Mouse (Mus musculus) T-helper 17 cell (primary cell): Measurements from ENCODE around the gene Rnf10.

Source experiments
- in situ Hi-C, 2 experiments: fragments of 300-600 bp; cut with MboI, MseI; formaldehyde crosslinking; loops; 1 replicate in 1 of 2; 2 replicates in 1 of 2; pipeline ENCODE4 v1.15.1; 2025; ENCODE audit warnings: high pct_unique_total_duplicates in 2 of 2

Rnf10 gene

GRCm38 (mm10) chr5:115278053-115278452, 5.4 kb upstream of the Rnf10 start:
- in situ Hi-C loops = no loop called here

- in situ Hi-C loops = no loop called here
These were observed 3.3 kb upstream of the Rnf10 start for GRCm38 (mm10) chr5:115275998-115276397.

- in situ Hi-C loops = no loop called here
These were observed 2.1 kb upstream of the Rnf10 start for GRCm38 (mm10) chr5:115274771-115275170.

- in situ Hi-C loops = no loop called here
These were observed 1.7 kb upstream of the Rnf10 start for GRCm38 (mm10) chr5:115274353-115274752.

- in situ Hi-C loops = no loop called here
These were observed 944 bp upstream of the Rnf10 start for GRCm38 (mm10) chr5:115273549-115274135.

- in situ Hi-C loops = no loop called here
These were observed 527 bp downstream of the Rnf10 start for GRCm38 (mm10) chr5:115271931-115272811.

- in situ Hi-C loops = no loop called here
These were observed 2.7 kb downstream of the Rnf10 start for GRCm38 (mm10) chr5:115269969-115270368.

- in situ Hi-C loops = no loop called here
These were observed 4.4 kb downstream of the Rnf10 start for GRCm38 (mm10) chr5:115268266-115268665.

GRCm38 (mm10) chr5:115267469-115268045, 5.1 kb downstream of the Rnf10 start:
- in situ Hi-C loops = no loop called here

- in situ Hi-C loops = no loop called here
These were observed 5.8 kb downstream of the Rnf10 start for GRCm38 (mm10) chr5:115266787-115267468.

- in situ Hi-C loops = no loop called here
These were observed 6.4 kb downstream of the Rnf10 start for GRCm38 (mm10) chr5:115266340-115266739.

- in situ Hi-C loops = no loop called here
These were observed 10.0 kb downstream of the Rnf10 start for GRCm38 (mm10) chr5:115262502-115263291.

GRCm38 (mm10) chr5:115261880-115262279, 10.8 kb downstream of the Rnf10 start:
- in situ Hi-C loops = no loop called here

GRCm38 (mm10) chr5:115261141-115261540, 11.6 kb downstream of the Rnf10 start:
- in situ Hi-C loops = no loop called here

GRCm38 (mm10) chr5:115260356-115260755, 12.3 kb downstream of the Rnf10 start:
- in situ Hi-C loops = no loop called here

- in situ Hi-C loops = no loop called here
These were observed 15.7 kb downstream of the Rnf10 start for GRCm38 (mm10) chr5:115256909-115257546.

- in situ Hi-C loops = no loop called here
These were observed 17.2 kb downstream of the Rnf10 start for GRCm38 (mm10) chr5:115255472-115255871.

- in situ Hi-C loops = no loop called here
These were observed 32.5 kb downstream of the Rnf10 start for GRCm38 (mm10) chr5:115240191-115240590.

- in situ Hi-C loops = no loop called here
These were observed 33.9 kb downstream of the Rnf10 start for GRCm38 (mm10) chr5:115238729-115239195.
